Mouse (Mus musculus): ENCODE measurements around the gene Fank1. TPM values are rescaled to one million over a fixed set of nuclear protein-coding genes. Genes with fewer than 3 reads are reported as not detected.
"Not testable (repeated sequence)": the region's sequence is repeated elsewhere in the genome, so short reads cannot be mapped to it uniquely, and the experiment has no call there.

The Fank1 gene
- polyA plus RNA-seq, 1 experiment, result 0.14 TPM

DNA sequence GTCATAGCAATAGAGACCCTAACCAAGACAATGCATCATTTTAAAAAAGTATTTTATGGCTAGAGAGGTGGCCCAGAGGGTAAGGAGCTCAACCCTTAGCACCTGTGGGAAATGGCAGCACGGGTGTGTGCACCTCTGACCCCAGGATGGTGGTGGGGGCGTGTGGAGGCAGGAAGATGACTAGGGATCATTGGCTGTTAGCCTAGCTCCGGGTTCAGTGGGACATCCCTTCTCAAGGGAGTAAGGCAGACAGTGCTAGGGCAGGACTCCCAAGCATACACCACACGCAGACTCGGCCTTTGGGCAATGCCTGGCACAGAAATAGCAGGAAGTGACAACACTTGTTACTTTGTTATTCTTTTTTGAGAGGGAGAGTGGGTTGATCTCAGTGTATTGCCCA, 96.0 kb downstream of the Fank1 start:
- no peak for TF ChIP-seq POLR2A (IDR thresholded peaks at IDR 0.05; ENCODE audit: insufficient read length, low read depth)
- TF ChIP-seq TCF12 (IDR thresholded peaks at IDR 0.05; ENCODE audit: insufficient read depth, poor library complexity, severe bottlenecking), result no peak
- no peak for TF ChIP-seq USF1 (IDR thresholded peaks at IDR 0.05; ENCODE audit: low read depth)
- TF ChIP-seq POLR2AphosphoS2 (IDR thresholded peaks at IDR 0.05; ENCODE audit: insufficient read length, low read depth), result no peak
- TF ChIP-seq MAX (IDR thresholded peaks at IDR 0.05; ENCODE audit: low read depth), result no peak
- no peak for TF ChIP-seq E2F4 (IDR thresholded peaks at IDR 0.05; ENCODE audit: insufficient read depth)
- no peak for TF ChIP-seq SRF (IDR thresholded peaks at IDR 0.05; ENCODE audit: control insufficient read depth, insufficient read length, low read depth)
- no peak for TF ChIP-seq CEBPB (IDR thresholded peaks at IDR 0.05; ENCODE audit: insufficient read depth, poor library complexity, severe bottlenecking)
- TF ChIP-seq MYOG (IDR thresholded peaks at IDR 0.05; ENCODE audit: control insufficient read depth in 1 of 3, insufficient read depth in 1 of 3, insufficient read length in 2 of 3, low read depth in 2 of 3), result no peak
- no peak for TF ChIP-seq MYOD1 (IDR thresholded peaks at IDR 0.05; ENCODE audit: control insufficient read depth in 1 of 3, insufficient read length in 2 of 3, low read depth in 2 of 3)
- no peak for TF ChIP-seq TCF3 (IDR thresholded peaks at IDR 0.05; ENCODE audit: insufficient read length, low read depth)
- TF ChIP-seq REST (IDR thresholded peaks at IDR 0.05; ENCODE audit: insufficient read depth, insufficient read length), result no peak
- Histone ChIP-seq H3K79me2 (ENCODE audit: control insufficient read depth, insufficient read depth) (no peaks in the 10 kb centered on the region), H3K4me3 (no peak overlapping the region), H3K36me3 (ENCODE audit: control insufficient read depth, insufficient read depth) (no peaks in the 10 kb centered on the region), H3ac (ENCODE audit: control insufficient read depth, insufficient read length) (no peak overlapping the region), H3K27me3 (ENCODE audit: control insufficient read depth, insufficient read depth, insufficient read length) (no peaks in the 10 kb centered on the region), H3K4me2 (ENCODE audit: low read depth) (no peak overlapping the region)

DNA sequence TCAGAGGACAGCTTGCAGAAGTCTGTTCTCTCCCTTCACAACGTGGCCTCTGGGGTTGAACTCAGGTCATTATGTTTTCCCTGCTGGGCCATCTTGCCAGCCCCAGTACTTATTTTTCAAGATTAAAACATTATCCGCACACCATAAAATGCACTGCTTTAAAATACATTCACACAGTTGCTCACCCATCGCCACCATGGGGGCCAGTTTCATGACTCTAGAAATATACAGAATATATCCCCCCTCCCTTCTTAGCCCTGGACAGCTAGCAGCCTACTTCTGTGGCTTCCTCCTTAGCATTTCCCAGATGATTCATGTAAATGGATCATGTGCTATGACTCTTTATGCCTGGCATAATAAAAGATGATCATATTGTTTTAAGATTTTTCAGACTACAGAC, 99.5 kb downstream of the Fank1 start:
- H3K4me2 ChIP-seq (ENCODE audit: low read depth), result no peak overlapping the region
- TF ChIP-seq TCF12 (IDR thresholded peaks at IDR 0.05; ENCODE audit: insufficient read depth, poor library complexity, severe bottlenecking), result no peak
- no peak for TF ChIP-seq SRF (IDR thresholded peaks at IDR 0.05; ENCODE audit: control insufficient read depth, insufficient read length, low read depth)
- TF ChIP-seq MYOD1 (IDR thresholded peaks at IDR 0.05; ENCODE audit: control insufficient read depth in 1 of 3, insufficient read length in 2 of 3, low read depth in 2 of 3), result no peak
- no peak for TF ChIP-seq USF1 (IDR thresholded peaks at IDR 0.05; ENCODE audit: low read depth)
- TF ChIP-seq POLR2A (IDR thresholded peaks at IDR 0.05; ENCODE audit: insufficient read length, low read depth), result no peak
- no peak for TF ChIP-seq MAX (IDR thresholded peaks at IDR 0.05; ENCODE audit: low read depth)
- TF ChIP-seq E2F4 (IDR thresholded peaks at IDR 0.05; ENCODE audit: insufficient read depth), result no peak
- no peak for TF ChIP-seq CEBPB (IDR thresholded peaks at IDR 0.05; ENCODE audit: insufficient read depth, poor library complexity, severe bottlenecking)
- TF ChIP-seq POLR2AphosphoS2 (IDR thresholded peaks at IDR 0.05; ENCODE audit: insufficient read length, low read depth), result no peak
- no peak for TF ChIP-seq TCF3 (IDR thresholded peaks at IDR 0.05; ENCODE audit: insufficient read length, low read depth)
- TF ChIP-seq MYOG (IDR thresholded peaks at IDR 0.05; ENCODE audit: control insufficient read depth in 1 of 3, insufficient read depth in 1 of 3, insufficient read length in 2 of 3, low read depth in 2 of 3), result no peak
- TF ChIP-seq REST (IDR thresholded peaks at IDR 0.05; ENCODE audit: insufficient read depth, insufficient read length), result no peak
- H3K27me3 ChIP-seq (ENCODE audit: control insufficient read depth, insufficient read depth, insufficient read length), result no peaks in the 10 kb centered on the region
- no peak overlapping the region for H3K4me3 ChIP-seq
- no peak overlapping the region for H3ac ChIP-seq (ENCODE audit: control insufficient read depth, insufficient read length)
- H3K79me2 ChIP-seq (ENCODE audit: control insufficient read depth, insufficient read depth), result no peaks in the 10 kb centered on the region
- no peaks in the 10 kb centered on the region for H3K36me3 ChIP-seq (ENCODE audit: control insufficient read depth, insufficient read depth)

DNA sequence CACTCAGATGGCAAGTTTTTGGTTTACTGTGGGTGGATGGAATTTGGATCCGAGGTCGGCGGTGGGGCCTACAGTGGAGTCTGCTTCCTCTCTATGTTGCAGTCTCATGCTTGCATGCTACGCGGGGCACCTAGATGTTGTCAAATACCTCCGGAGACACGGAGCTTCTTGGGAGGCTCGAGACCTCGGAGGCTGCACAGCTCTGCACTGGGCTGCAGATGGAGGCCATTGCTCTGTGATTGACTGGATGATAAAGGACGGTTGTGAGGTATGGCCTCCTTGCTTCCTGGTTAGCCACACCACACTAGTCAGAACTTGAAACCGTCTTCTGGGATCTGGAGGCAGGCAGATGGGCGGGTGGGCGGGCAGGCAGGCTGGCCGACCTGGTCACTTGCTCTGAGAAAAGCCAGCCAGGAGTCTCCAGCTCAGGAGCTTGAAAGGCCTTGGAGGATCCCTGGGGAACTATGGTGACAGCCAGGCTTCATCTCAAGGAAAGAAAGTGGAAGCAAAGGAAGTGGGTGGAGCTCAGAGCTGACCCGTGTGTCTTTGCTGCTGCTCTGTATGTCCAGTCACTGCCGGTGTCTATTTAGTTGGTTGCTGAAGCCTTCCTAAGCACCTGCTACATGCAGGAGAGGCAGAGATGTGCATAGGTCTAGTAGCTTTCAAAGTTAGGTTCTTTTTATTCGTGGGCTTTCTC, 100.1 kb downstream of the Fank1 start:
- H3K4me3 ChIP-seq, result no peak overlapping the region
- H3K36me3 ChIP-seq (ENCODE audit: control insufficient read depth, insufficient read depth), result no peaks in the 10 kb centered on the region
- no peaks in the 10 kb centered on the region for H3K79me2 ChIP-seq (ENCODE audit: control insufficient read depth, insufficient read depth)
- TF ChIP-seq MYOG (IDR thresholded peaks at IDR 0.05; ENCODE audit: control insufficient read depth in 1 of 3, insufficient read depth in 1 of 3, insufficient read length in 2 of 3, low read depth in 2 of 3) (no peak), TCF3 (IDR thresholded peaks at IDR 0.05; ENCODE audit: insufficient read length, low read depth) (no peak), MAX (IDR thresholded peaks at IDR 0.05; ENCODE audit: low read depth) (no peak), USF1 (IDR thresholded peaks at IDR 0.05; ENCODE audit: low read depth) (no peak), REST (IDR thresholded peaks at IDR 0.05; ENCODE audit: insufficient read depth, insufficient read length) (no peak), MYOD1 (IDR thresholded peaks at IDR 0.05; ENCODE audit: control insufficient read depth in 1 of 3, insufficient read length in 2 of 3, low read depth in 2 of 3) (no peak), CEBPB (IDR thresholded peaks at IDR 0.05; ENCODE audit: insufficient read depth, poor library complexity, severe bottlenecking) (no peak), POLR2AphosphoS2 (IDR thresholded peaks at IDR 0.05; ENCODE audit: insufficient read length, low read depth) (no peak), TCF12 (IDR thresholded peaks at IDR 0.05; ENCODE audit: insufficient read depth, poor library complexity, severe bottlenecking) (no peak), SRF (IDR thresholded peaks at IDR 0.05; ENCODE audit: control insufficient read depth, insufficient read length, low read depth) (no peak)
- no peak overlapping the region for H3K4me2 ChIP-seq (ENCODE audit: low read depth)
- H3ac ChIP-seq (ENCODE audit: control insufficient read depth, insufficient read length), result no peak overlapping the region
- H3K27me3 ChIP-seq (ENCODE audit: control insufficient read depth, insufficient read depth, insufficient read length), result no peaks in the 10 kb centered on the region

DNA sequence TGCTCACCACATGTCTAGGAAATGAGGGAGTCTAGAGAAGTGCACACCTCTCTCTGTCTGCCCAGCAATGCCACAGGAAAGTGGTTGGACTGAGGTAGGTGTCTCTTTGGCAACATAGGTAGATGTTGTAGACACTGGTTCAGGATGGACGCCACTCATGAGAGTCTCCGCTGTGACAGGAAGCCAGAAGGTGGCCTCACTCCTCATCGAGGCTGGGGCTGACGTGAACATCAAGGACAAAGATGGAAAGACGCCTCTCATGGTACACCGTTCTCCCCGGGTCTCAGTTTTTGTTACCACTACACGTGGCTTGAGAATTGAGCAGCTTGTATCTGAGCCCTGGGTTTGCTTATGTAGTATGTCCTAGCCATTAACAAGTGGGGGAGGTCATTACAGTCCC, 103.1 kb downstream of the Fank1 start:
- Histone ChIP-seq H3K4me2 (ENCODE audit: low read depth) (no peak overlapping the region), H3K4me3 (no peak overlapping the region), H3ac (ENCODE audit: control insufficient read depth, insufficient read length) (no peak overlapping the region), H3K79me2 (ENCODE audit: control insufficient read depth, insufficient read depth) (no peaks in the 10 kb centered on the region), H3K27me3 (ENCODE audit: control insufficient read depth, insufficient read depth, insufficient read length) (no peaks in the 10 kb centered on the region), H3K36me3 (ENCODE audit: control insufficient read depth, insufficient read depth) (no peaks in the 10 kb centered on the region)
- TF ChIP-seq CEBPB (IDR thresholded peaks at IDR 0.05; ENCODE audit: insufficient read depth, poor library complexity, severe bottlenecking) (no peak), TCF12 (IDR thresholded peaks at IDR 0.05; ENCODE audit: insufficient read depth, poor library complexity, severe bottlenecking) (no peak), MYOD1 (IDR thresholded peaks at IDR 0.05; ENCODE audit: control insufficient read depth in 1 of 3, insufficient read length in 2 of 3, low read depth in 2 of 3) (no peak)

DNA sequence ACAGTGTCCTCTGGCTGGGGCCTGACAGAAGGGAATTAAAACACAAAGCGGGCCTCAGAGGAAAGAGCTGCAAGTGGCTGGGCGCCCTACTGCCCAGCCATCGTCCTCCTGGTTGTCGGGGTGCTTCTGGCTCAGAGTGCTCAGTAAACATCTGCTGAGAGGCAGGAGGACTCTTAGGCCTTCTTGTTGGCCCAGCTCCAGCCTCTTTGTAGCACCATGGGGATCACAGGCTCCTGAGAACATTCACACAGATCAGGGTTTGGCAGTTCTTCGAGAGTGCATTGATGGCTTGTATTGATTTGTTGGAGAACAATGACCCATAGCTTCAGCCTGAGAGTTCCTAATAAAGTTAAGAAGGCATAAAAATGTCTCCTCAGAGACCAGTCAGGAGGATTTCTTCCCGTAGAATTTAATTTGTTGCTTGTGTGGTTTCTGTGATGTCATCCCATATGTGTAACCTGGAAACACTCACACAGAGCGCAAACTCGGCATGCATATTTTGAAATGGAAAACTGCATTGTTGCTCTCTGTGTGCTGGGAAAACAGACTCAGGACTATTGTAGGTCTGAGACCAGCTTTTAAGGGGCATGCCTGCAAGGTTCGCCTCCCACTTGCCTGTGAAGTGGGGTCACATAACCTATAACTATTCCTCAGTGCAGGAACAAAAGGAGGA, 108.2 kb downstream of the Fank1 start:
- not testable (repeated sequence) for H3K4me3 ChIP-seq; H3ac ChIP-seq (ENCODE audit: control insufficient read depth, insufficient read length); H3K27me3 ChIP-seq (ENCODE audit: control insufficient read depth, insufficient read depth, insufficient read length); H3K79me2 ChIP-seq (ENCODE audit: control insufficient read depth, insufficient read depth); H3K4me2 ChIP-seq (ENCODE audit: low read depth); H3K36me3 ChIP-seq (ENCODE audit: control insufficient read depth, insufficient read depth)

All from myocyte (in vitro differentiated cells).